Mouse (Mus musculus): ENCODE data around the gene 4930438A08Rik.

DNA sequence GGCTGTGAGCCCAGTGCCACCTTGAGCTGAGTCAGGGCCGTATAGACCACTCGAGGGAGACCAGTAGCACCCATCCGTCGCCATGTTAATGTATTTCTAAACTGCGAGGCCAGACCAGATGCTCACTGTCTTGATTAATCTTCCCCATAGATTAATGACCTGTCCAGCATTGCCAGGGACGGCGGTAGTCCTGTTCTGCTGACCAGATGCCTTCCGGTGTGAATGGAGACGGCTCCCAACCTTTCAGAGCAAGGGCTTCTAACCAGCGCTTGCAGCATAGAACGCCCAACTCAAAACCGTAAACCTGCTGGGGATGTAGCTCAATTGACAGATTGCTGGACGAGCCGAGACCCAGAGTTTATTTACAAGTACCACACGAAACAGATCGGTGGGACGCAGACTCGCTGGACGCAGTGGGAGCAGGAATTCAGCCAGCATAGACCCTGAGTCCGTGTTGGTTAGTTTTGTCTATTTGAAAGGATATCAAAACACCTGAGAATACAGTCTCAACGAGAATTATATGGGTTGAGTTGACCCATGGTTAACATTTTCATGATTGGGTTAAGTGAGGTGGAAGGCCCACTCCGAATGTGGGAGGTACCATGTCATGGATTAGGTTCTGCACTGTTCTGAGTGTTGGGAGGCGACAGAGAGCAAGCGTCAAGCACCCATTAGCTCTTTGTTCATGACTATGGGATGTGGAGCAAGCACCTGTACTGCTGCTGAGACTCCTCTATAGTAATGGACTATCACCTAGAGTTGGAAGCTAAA is 49.2 kb downstream of the 4930438A08Rik start:
- TF ChIP-seq POLR2A (IDR thresholded peaks at IDR 0.05; ENCODE audit: low read depth, low read length): no peak
- no peak for TF ChIP-seq CTCF (IDR thresholded peaks at IDR 0.05; ENCODE audit: extremely low read depth, insufficient read length, insufficient replicate concordance, low read depth, low read length)
